Mouse (Mus musculus) myocyte (in vitro differentiated cells): ENCODE results near the gene Ect2.

Experiments used
- CEBPB ChIP-seq: IDR thresholded peaks from 2 replicates; pipeline ENCODE4 v1.6.1; 2011; ENCODE audit warnings: mild to moderate bottlenecking, moderate library complexity; ENCODE audit not compliant: poor library complexity, insufficient read depth, severe bottlenecking
- POLR2A ChIP-seq: IDR thresholded peaks from one replicate; pipeline ENCODE4 v1.6.1; 2011; ENCODE audit warnings: low read depth, mild to moderate bottlenecking, control low read depth, moderate library complexity; ENCODE audit not compliant: insufficient read length
- SRF ChIP-seq: IDR thresholded peaks from one replicate; pipeline ENCODE4 v1.6.1; 2011; ENCODE audit warnings: low read depth; ENCODE audit not compliant: control insufficient read depth, insufficient read length
- TCF12 ChIP-seq: IDR thresholded peaks from one replicate; pipeline ENCODE4 v1.6.1; 2011; ENCODE audit warnings: mild to moderate bottlenecking, control low read depth; ENCODE audit not compliant: poor library complexity, insufficient read depth, severe bottlenecking
- USF1 ChIP-seq: IDR thresholded peaks from one replicate; pipeline ENCODE4 v1.6.1; 2011; ENCODE audit warnings: low read depth, mild to moderate bottlenecking, control low read depth, moderate library complexity

GRCm38 (mm10) chr3:27121864-27122450 lies 31.7 kb downstream of the Ect2 start:
- TF ChIP-seq TCF12: no peak
- no peak for TF ChIP-seq SRF
- TF ChIP-seq CEBPB: no peak
- no peak for TF ChIP-seq USF1
- TF ChIP-seq POLR2A: no peak
